Mouse (Mus musculus) limb, embryonic 12.5 days (tissue): Measurements from ENCODE around the gene Dcaf12. TPM values are rescaled to one million over a fixed set of nuclear protein-coding genes. Genes with fewer than 3 reads are reported as not detected.

Experiments
- ATAC-seq: fragments of 200-750 bp; cut with Nextera tagmentation; 2 replicates; pipeline ENCODE4 v1.8.0; 2017; ENCODE audit warnings: low read depth, moderate TSS enrichment; ENCODE audit not compliant: insufficient number of reproducible peaks, insufficient read depth, low FRiP score, low TSS enrichment
- H3K27ac ChIP-seq: fragments of 300-500 bp; sonication (generic); 2 replicates; pipeline ENCODE4 v1.5.1; 2016; ENCODE audit warnings: mild to moderate bottlenecking, moderate library complexity
- H3K27me3 ChIP-seq: fragments of 300-500 bp; sonication (generic); 2 replicates; pipeline ENCODE4 v1.6.1; 2016; ENCODE audit warnings: mild to moderate bottlenecking, moderate library complexity
- H3K36me3 ChIP-seq: fragments of 300-500 bp; sonication (generic); 2 replicates; pipeline ENCODE4 v1.6.1; 2016; ENCODE audit warnings: mild to moderate bottlenecking, moderate library complexity
- H3K4me1 ChIP-seq: fragments of 300-500 bp; sonication (generic); replicated peaks from 2 replicates; pipeline ENCODE4 v1.6.1; 2016
- H3K4me2 ChIP-seq: fragments of 300-500 bp; sonication (generic); 2 replicates; pipeline ENCODE4 v1.6.1; 2016; ENCODE audit warnings: mild to moderate bottlenecking, moderate library complexity
- H3K4me3 ChIP-seq: fragments of 300-500 bp; sonication (generic); replicated peaks from 2 replicates; pipeline ENCODE4 v1.5.1; 2016; ENCODE audit warnings: mild to moderate bottlenecking
- H3K9ac ChIP-seq: fragments of 300-500 bp; sonication (generic); replicated peaks from 2 replicates; pipeline ENCODE4 v1.6.1; 2016; ENCODE audit warnings: mild to moderate bottlenecking, moderate library complexity
- H3K9me3 ChIP-seq: fragments of 300-500 bp; sonication (generic); 2 replicates; pipeline ENCODE4 v1.6.1; 2016; ENCODE audit warnings: mild to moderate bottlenecking, moderate library complexity
- WGBS: fragments of 180-500 bp; shearing (Covaris S2); methylation state at CpG from one replicate; pipeline ENCODE4 v1.1.7; 2016; 5-methylcytosine and 5-hydroxymethylcytosine counted together
- polyA plus RNA-seq: library from polyadenylated mRNA; unstranded; fragments of >200 nt; fragmentation: Nextera tagmentation; extraction: Ambion mirVana; gene quantifications from 2 replicates; pipeline ENCODE4 v1.2.1, GENCODE M21; 2016

The Dcaf12 gene
- polyA plus RNA-seq, 1 experiment from 2014 or later = 52.0 TPM

GRCm38 (mm10) chr4:41274980-41275850 lies 39.5 kb downstream of the Dcaf12 start, which contains the start of gene Ubap2:
Ubap2 (minus strand) TSS chr4:41275144.
- under 1% methylated on average over 60 of the region's 60 CpGs for WGBS
- peak; percentile 98 for ATAC-seq
- Histone ChIP-seq H3K9me3 (no peaks in the 10 kb centered on the region), H3K4me2 (peak within 1 kb of the TSS; percentile 79), H3K27me3 (no peaks in the 10 kb centered on the region), H3K9ac (peak within 1 kb of the TSS; percentile 95), H3K4me1 (peaks cover 25% of the 10 kb centered on the region), H3K4me3 (peak within 1 kb of the TSS; percentile 84), H3K27ac (peak within 1 kb of the TSS; percentile 93), H3K36me3 (peaks cover 16% of the 10 kb centered on the region)

GRCm38 (mm10) chr4:41274377-41274979 lies 40.2 kb downstream of the Dcaf12 start:
- H3K4me1 ChIP-seq = peaks cover 25% of the 10 kb centered on the region
- 3% methylated on average over 18 of the region's 18 CpGs for WGBS
- H3K36me3 ChIP-seq = peaks cover 23% of the 10 kb centered on the region
- no peaks in the 10 kb centered on the region for H3K27me3 ChIP-seq
- peak overlapping the region; percentile 79 for H3K4me2 ChIP-seq
- peak overlapping the region; percentile 84 for H3K4me3 ChIP-seq
- no peaks in the 10 kb centered on the region for H3K9me3 ChIP-seq
- ATAC-seq = peak; percentile 70
- peak overlapping the region; percentile 93 for H3K27ac ChIP-seq
- peak overlapping the region; percentile 95 for H3K9ac ChIP-seq

DNA sequence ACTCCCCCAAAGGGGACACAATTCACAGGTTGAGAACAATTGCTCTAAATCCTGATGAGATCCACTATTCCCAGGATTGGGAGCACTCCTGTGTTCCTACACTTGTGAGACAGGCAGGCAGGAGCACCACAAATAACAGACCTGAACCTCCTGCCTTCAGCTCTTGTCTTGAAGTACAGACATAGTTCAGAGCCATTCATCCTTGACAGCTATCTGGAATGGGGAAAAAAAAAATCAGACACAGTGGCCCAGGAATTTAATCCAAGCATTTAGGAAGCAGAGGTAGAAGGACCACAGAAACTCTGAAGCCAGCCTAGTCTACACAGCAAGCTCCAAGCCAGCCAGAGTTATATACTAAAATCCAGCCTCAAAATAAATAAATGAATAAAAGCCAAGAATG lies 46.6 kb downstream of the Dcaf12 start:
- Histone ChIP-seq H3K4me3 (no peak overlapping the region), H3K27me3 (no peaks in the 10 kb centered on the region), H3K9ac (no peak overlapping the region), H3K9me3 (no peaks in the 10 kb centered on the region), H3K4me2 (no peak overlapping the region), H3K27ac (no peak overlapping the region), H3K36me3 (peaks cover 67% of the 10 kb centered on the region), H3K4me1 (peaks cover 9% of the 10 kb centered on the region)
- no peak for ATAC-seq

DNA sequence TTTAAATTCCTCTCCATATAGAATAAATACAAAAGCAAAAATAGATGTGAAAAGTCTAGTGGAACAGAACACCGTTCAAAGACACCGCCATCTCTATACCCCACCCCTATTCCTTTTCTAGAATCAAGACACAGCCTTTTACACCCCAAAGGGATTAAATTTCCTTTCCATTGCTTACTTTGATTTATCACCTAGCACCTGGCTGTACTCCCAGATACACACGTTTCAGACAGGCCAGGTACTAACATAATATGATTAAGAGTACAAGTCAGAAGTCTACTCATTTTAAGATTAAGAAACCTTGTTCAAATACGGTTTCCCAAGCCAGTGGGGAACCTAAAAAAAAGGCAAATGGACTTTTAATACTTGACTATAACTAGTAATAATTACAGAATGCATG lies 48.3 kb downstream of the Dcaf12 start:
- 80% methylated on average over 4 of the region's 4 CpGs for WGBS
- Histone ChIP-seq H3K4me2 (no peak overlapping the region), H3K9ac (no peak overlapping the region), H3K4me3 (no peak overlapping the region), H3K4me1 (no peaks in the 10 kb centered on the region), H3K27me3 (no peaks in the 10 kb centered on the region), H3K27ac (no peak overlapping the region), H3K36me3 (peaks cover 80% of the 10 kb centered on the region), H3K9me3 (no peaks in the 10 kb centered on the region)
- ATAC-seq = no peak

- Histone ChIP-seq H3K9ac (no peak overlapping the region), H3K27me3 (no peaks in the 10 kb centered on the region), H3K9me3 (no peaks in the 10 kb centered on the region), H3K27ac (no peak overlapping the region), H3K4me2 (no peak overlapping the region), H3K4me1 (no peaks in the 10 kb centered on the region), H3K4me3 (no peak overlapping the region), H3K36me3 (peaks cover 45% of the 10 kb centered on the region)
- ATAC-seq = no peak
These were observed 54.0 kb downstream of the Dcaf12 start for GRCm38 (mm10) chr4:41260691-41261090.

DNA sequence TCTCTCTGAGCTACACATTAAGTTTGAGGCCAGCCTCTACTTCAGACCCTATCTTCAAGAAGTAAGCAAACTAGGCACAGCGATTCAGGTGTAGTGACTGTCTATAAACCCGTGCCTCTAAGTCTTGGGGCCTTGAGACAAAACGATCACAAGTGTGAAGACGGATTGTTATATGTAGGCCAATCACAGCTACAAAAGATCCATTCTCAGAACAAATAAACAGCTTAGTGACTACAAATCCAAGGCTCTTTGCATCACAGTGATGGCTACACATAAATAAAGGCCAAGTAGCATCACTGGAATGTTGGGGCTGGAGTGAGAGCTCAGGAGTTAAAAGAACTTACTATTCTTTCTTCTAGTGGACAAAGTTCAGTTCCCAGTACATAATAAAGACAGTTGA lies 55.7 kb downstream of the Dcaf12 start:
- H3K36me3 ChIP-seq = peaks cover 32% of the 10 kb centered on the region
- WGBS = 84% methylated on average over 4 of the region's 4 CpGs
- no peak overlapping the region for H3K9ac ChIP-seq
- no peaks in the 10 kb centered on the region for H3K9me3 ChIP-seq
- no peak overlapping the region for H3K4me3 ChIP-seq
- no peaks in the 10 kb centered on the region for H3K4me1 ChIP-seq
- H3K27me3 ChIP-seq = no peaks in the 10 kb centered on the region
- no peak overlapping the region for H3K27ac ChIP-seq
- no peak overlapping the region for H3K4me2 ChIP-seq
- no peak for ATAC-seq

- Histone ChIP-seq H3K27ac (no peak overlapping the region), H3K9ac (no peak overlapping the region), H3K4me1 (no peaks in the 10 kb centered on the region), H3K9me3 (no peaks in the 10 kb centered on the region), H3K4me2 (no peak overlapping the region), H3K36me3 (peaks cover 27% of the 10 kb centered on the region), H3K4me3 (no peak overlapping the region), H3K27me3 (no peaks in the 10 kb centered on the region)
- 82% methylated on average over 1 of the region's 1 CpGs for whole genome bisulfite sequencing
- ATAC-seq = no peak
These were observed 56.9 kb downstream of the Dcaf12 start for GRCm38 (mm10) chr4:41257752-41258151.

DNA sequence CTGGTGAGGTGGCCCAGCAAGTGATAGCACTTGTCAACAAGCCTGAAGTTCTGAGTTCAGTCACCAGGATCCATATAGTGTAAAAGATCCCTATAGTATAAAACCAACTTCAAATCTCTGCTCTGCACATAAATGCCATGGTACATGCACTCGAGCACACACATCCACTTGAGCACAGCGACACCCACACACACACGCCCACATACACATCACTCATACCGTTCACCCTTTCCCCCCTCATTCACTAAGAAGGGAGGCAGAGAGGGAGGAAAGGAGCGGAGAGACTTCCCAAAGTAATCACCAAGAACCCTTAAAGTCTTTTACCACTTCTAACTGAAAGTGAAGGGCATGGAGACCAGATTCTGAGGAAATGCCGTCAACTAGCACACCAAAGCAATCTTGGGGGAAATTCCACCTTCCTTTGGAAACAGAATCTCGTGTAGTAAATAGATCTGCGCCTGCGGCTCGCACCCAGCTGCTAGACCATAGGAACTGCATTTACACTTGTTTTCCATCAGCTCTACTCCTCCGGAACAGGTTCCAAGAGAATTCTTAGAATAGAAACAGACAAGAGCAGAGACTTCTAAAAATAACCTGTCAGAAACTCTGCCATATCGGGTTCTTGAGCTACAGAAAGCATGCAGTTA lies 59.0 kb downstream of the Dcaf12 start:
- peaks cover 25% of the 10 kb centered on the region; the same call in 1 of the 2 replicates for H3K36me3 ChIP-seq
- no peaks in the 10 kb centered on the region for H3K4me1 ChIP-seq
- H3K27ac ChIP-seq = no peak overlapping the region
- ATAC-seq = no peak
- no peak overlapping the region for H3K4me3 ChIP-seq
- no peaks in the 10 kb centered on the region for H3K27me3 ChIP-seq
- H3K9ac ChIP-seq = no peak overlapping the region
- H3K9me3 ChIP-seq = no peaks in the 10 kb centered on the region
- WGBS = 91% methylated on average over 12 of the region's 12 CpGs
- no peak overlapping the region for H3K4me2 ChIP-seq

DNA sequence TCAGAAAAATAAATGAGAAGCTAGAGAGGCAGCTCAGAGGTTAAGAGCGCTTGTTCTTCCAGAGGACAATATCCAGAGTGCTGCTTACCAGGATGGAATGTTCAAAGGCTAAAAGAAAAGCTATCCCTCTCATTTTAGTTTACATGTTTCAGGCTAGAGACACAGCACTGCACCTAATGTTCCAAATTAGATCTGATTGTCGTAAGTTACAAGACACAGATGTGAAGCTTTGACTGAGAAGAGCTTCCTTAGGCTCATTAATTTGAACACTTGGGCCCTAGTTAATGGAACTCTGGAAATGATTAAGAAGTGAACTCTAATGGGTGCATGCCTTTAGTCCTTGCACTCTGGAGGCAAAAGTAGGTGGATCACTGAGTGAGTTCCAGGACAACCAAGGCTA lies 60.9 kb downstream of the Dcaf12 start:
- no peak overlapping the region for H3K4me2 ChIP-seq
- H3K9me3 ChIP-seq = no peaks in the 10 kb centered on the region
- 52% methylated on average over 2 of the region's 2 CpGs for WGBS
- H3K27me3 ChIP-seq = no peaks in the 10 kb centered on the region
- H3K4me3 ChIP-seq = no peak overlapping the region
- H3K36me3 ChIP-seq = peaks cover 36% of the 10 kb centered on the region
- no peaks in the 10 kb centered on the region for H3K4me1 ChIP-seq
- H3K9ac ChIP-seq = no peak overlapping the region
- H3K27ac ChIP-seq = no peak overlapping the region
- no peak for ATAC-seq

DNA sequence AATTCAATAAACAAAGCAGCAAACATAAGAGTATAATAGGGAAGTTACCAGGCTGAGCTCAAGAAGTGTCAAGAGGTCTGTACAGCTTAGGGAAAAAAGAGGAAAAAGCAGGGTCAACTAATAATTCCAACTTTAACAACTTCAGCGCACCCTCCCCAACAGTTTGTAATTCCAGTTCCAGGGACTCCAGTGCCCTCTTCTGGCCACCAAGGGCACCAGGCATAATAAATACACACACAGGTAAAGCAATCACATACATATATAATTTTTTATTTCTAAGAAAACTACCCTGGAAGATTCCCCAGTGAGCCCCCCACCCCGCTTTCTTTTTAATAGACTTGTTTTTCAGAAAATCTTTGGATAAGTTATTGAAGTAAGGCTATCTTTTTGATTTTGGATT lies 69.3 kb downstream of the Dcaf12 start:
- H3K27ac ChIP-seq = no peak overlapping the region
- H3K9ac ChIP-seq = no peak overlapping the region
- no peaks in the 10 kb centered on the region for H3K4me1 ChIP-seq
- no peak for ATAC-seq
- 95% methylated on average over 2 of the region's 2 CpGs for WGBS
- H3K4me2 ChIP-seq = no peak overlapping the region
- peaks cover 74% of the 10 kb centered on the region for H3K36me3 ChIP-seq
- H3K27me3 ChIP-seq = no peaks in the 10 kb centered on the region
- no peak overlapping the region for H3K4me3 ChIP-seq
- no peaks in the 10 kb centered on the region for H3K9me3 ChIP-seq
